Mouse (Mus musculus): ENCODE data around the gene Mgea5. TPM values are rescaled to one million over a fixed set of nuclear protein-coding genes. Genes with fewer than 3 reads are reported as not detected.

Gene Mgea5
- polyA plus RNA-seq, 1 experiment, result 27.3 TPM

GRCm38 (mm10) chr19:45787450-45787849, 3.8 kb upstream of the Mgea5 start:
- no peak for DNase-seq
- no peaks in the 10 kb centered on the region for H3K27me3 ChIP-seq (replicated peaks; ENCODE audit: control insufficient read depth, insufficient read depth, low read length)
- no peaks in the 10 kb centered on the region for H3K36me3 ChIP-seq (ENCODE audit: control insufficient read depth, insufficient read depth, low read length)
- WGBS, result 68% methylated on average over 3 of the region's 3 CpGs
- H3K4me3 ChIP-seq (ENCODE audit: insufficient read depth, low read depth, low read length), result no peak overlapping the region
- H3K27ac ChIP-seq (ENCODE audit: insufficient read depth, low read depth, low read length), result no peak overlapping the region
- peaks cover 5% of the 10 kb centered on the region; the same call in 1 of the 2 replicates for H3K4me1 ChIP-seq (ENCODE audit: control insufficient read depth, insufficient read depth, low read length)
- TF ChIP-seq POLR2A (IDR thresholded peaks at IDR 0.05; ENCODE audit: low read depth, low read length) (no peak), CTCF (conservative IDR thresholded peaks at IDR 0.05; ENCODE audit: insufficient read depth, insufficient read length, low read depth, low read length) (no peak)

- Histone ChIP-seq H3K27me3 (replicated peaks; ENCODE audit: control insufficient read depth, insufficient read depth, low read length) (no peaks in the 10 kb centered on the region), H3K4me1 (ENCODE audit: control insufficient read depth, insufficient read depth, low read length) (peaks cover 15% of the 10 kb centered on the region), H3K4me3 (ENCODE audit: insufficient read depth, low read depth, low read length) (no peak overlapping the region), H3K27ac (ENCODE audit: insufficient read depth, low read depth, low read length) (no peak overlapping the region), H3K36me3 (ENCODE audit: control insufficient read depth, insufficient read depth, low read length) (no peaks in the 10 kb centered on the region)
- no peak for DNase-seq
- 59% methylated on average over 3 of the region's 3 CpGs for WGBS
- TF ChIP-seq CTCF (conservative IDR thresholded peaks at IDR 0.05; ENCODE audit: insufficient read depth, insufficient read length, low read depth, low read length) (no peak), POLR2A (IDR thresholded peaks at IDR 0.05; ENCODE audit: low read depth, low read length) (no peak)
Observed at GRCm38 (mm10) chr19:45785470-45785869, 1.8 kb upstream of the Mgea5 start.

GRCm38 (mm10) chr19:45783933-45784576, 418 bp upstream of the Mgea5 start:
- TF ChIP-seq POLR2A (IDR thresholded peaks at IDR 0.05; ENCODE audit: low read depth, low read length), result no peak
- no peak for TF ChIP-seq CTCF (conservative IDR thresholded peaks at IDR 0.05; ENCODE audit: insufficient read depth, insufficient read length, low read depth, low read length)
- Histone ChIP-seq H3K4me1 (ENCODE audit: control insufficient read depth, insufficient read depth, low read length) (peaks cover 19% of the 10 kb centered on the region), H3K4me3 (ENCODE audit: insufficient read depth, low read depth, low read length) (peak overlapping the region; percentile 61), H3K27ac (ENCODE audit: insufficient read depth, low read depth, low read length) (peak overlapping the region; percentile 81), H3K36me3 (ENCODE audit: control insufficient read depth, insufficient read depth, low read length) (no peaks in the 10 kb centered on the region), H3K27me3 (replicated peaks; ENCODE audit: control insufficient read depth, insufficient read depth, low read length) (no peaks in the 10 kb centered on the region)
- peak; percentile 11 for DNase-seq
- 28% methylated on average over 17 of the region's 17 CpGs for WGBS

GRCm38 (mm10) chr19:45782315-45783001, 1.2 kb downstream of the Mgea5 start:
- DNase-seq, result peak; percentile 86

GRCm38 (mm10) chr19:45781676-45782075, 2.0 kb downstream of the Mgea5 start:
- no peak overlapping the region for H3K27ac ChIP-seq (ENCODE audit: insufficient read depth, low read depth, low read length)
- H3K27me3 ChIP-seq (replicated peaks; ENCODE audit: control insufficient read depth, insufficient read depth, low read length), result no peaks in the 10 kb centered on the region
- no peak for DNase-seq
- TF ChIP-seq CTCF (conservative IDR thresholded peaks at IDR 0.05; ENCODE audit: insufficient read depth, insufficient read length, low read depth, low read length) (no peak), POLR2A (IDR thresholded peaks at IDR 0.05; ENCODE audit: low read depth, low read length) (no peak)
- H3K36me3 ChIP-seq (ENCODE audit: control insufficient read depth, insufficient read depth, low read length), result peaks cover 5% of the 10 kb centered on the region
- H3K4me3 ChIP-seq (ENCODE audit: insufficient read depth, low read depth, low read length), result peak overlapping the region; percentile 19; the same call in 1 of the 2 replicates
- 33% methylated on average over 8 of the region's 8 CpGs for WGBS
- H3K4me1 ChIP-seq (ENCODE audit: control insufficient read depth, insufficient read depth, low read length), result peaks cover 19% of the 10 kb centered on the region

More at GRCm38 (mm10) chr19:45782315-45783001, 1.2 kb downstream of the Mgea5 start:
- Histone ChIP-seq H3K4me3 (ENCODE audit: insufficient read depth, low read depth, low read length) (peak overlapping the region; percentile 81), H3K27me3 (replicated peaks; ENCODE audit: control insufficient read depth, insufficient read depth, low read length) (no peaks in the 10 kb centered on the region), H3K4me1 (ENCODE audit: control insufficient read depth, insufficient read depth, low read length) (peaks cover 19% of the 10 kb centered on the region), H3K27ac (ENCODE audit: insufficient read depth, low read depth, low read length) (peak overlapping the region; percentile 94), H3K36me3 (ENCODE audit: control insufficient read depth, insufficient read depth, low read length) (peaks cover 2% of the 10 kb centered on the region)
- TF ChIP-seq CTCF (conservative IDR thresholded peaks at IDR 0.05; ENCODE audit: insufficient read depth, insufficient read length, low read depth, low read length) (no peak), POLR2A (IDR thresholded peaks at IDR 0.05; ENCODE audit: low read depth, low read length) (no peak)
- under 1% methylated on average over 36 of the region's 36 CpGs for WGBS

GRCm38 (mm10) chr19:45780350-45780915, 3.2 kb downstream of the Mgea5 start:
- no peak overlapping the region for H3K4me3 ChIP-seq (ENCODE audit: insufficient read depth, low read depth, low read length)
- peaks cover 19% of the 10 kb centered on the region for H3K4me1 ChIP-seq (ENCODE audit: control insufficient read depth, insufficient read depth, low read length)
- H3K27me3 ChIP-seq (replicated peaks; ENCODE audit: control insufficient read depth, insufficient read depth, low read length), result no peaks in the 10 kb centered on the region
- DNase-seq, result no peak
- no peak for TF ChIP-seq CTCF (conservative IDR thresholded peaks at IDR 0.05; ENCODE audit: insufficient read depth, insufficient read length, low read depth, low read length)
- no peak for TF ChIP-seq POLR2A (IDR thresholded peaks at IDR 0.05; ENCODE audit: low read depth, low read length)
- WGBS, result 62% methylated on average over 13 of the region's 13 CpGs
- H3K36me3 ChIP-seq (ENCODE audit: control insufficient read depth, insufficient read depth, low read length), result peaks cover 8% of the 10 kb centered on the region
- no peak overlapping the region for H3K27ac ChIP-seq (ENCODE audit: insufficient read depth, low read depth, low read length)

- no peak for DNase-seq
- Histone ChIP-seq H3K27ac (ENCODE audit: insufficient read depth, low read depth, low read length) (no peak overlapping the region), H3K36me3 (ENCODE audit: control insufficient read depth, insufficient read depth, low read length) (peaks cover 15% of the 10 kb centered on the region), H3K27me3 (replicated peaks; ENCODE audit: control insufficient read depth, insufficient read depth, low read length) (no peaks in the 10 kb centered on the region), H3K4me3 (ENCODE audit: insufficient read depth, low read depth, low read length) (no peak overlapping the region), H3K4me1 (ENCODE audit: control insufficient read depth, insufficient read depth, low read length) (peaks cover 4% of the 10 kb centered on the region)
- no peak for TF ChIP-seq CTCF (conservative IDR thresholded peaks at IDR 0.05; ENCODE audit: insufficient read depth, insufficient read length, low read depth, low read length)
- TF ChIP-seq POLR2A (IDR thresholded peaks at IDR 0.05; ENCODE audit: low read depth, low read length), result no peak
- WGBS, result 65% methylated on average over 2 of the region's 2 CpGs
Observed at GRCm38 (mm10) chr19:45775486-45775885, 8.2 kb downstream of the Mgea5 start.
